Mouse (Mus musculus) cerebellum, adult 2 months (tissue): ENCODE results near the gene Ino80b. TPM values are rescaled to one million over a fixed set of nuclear protein-coding genes. Genes with fewer than 3 reads are reported as not detected.

ENCODE experiments used
- DNase-seq, 2 experiments: peaks; one replicate each; pipeline ENCODE4 v3.0.0; 2021
- H3K27ac ChIP-seq: fragments of 200-500 bp; 2 replicates; pipeline ENCODE4 v1.5.1; 2012; ENCODE audit warnings: low read length, control low read depth, inconsistent platforms; ENCODE audit not compliant: insufficient read depth
- H3K27me3 ChIP-seq: fragments of 200-500 bp; 2 replicates; pipeline ENCODE4 v1.6.1; 2012; ENCODE audit warnings: inconsistent platforms, mild to moderate bottlenecking, low read length, moderate library complexity; ENCODE audit not compliant: control insufficient read depth, insufficient read depth
- H3K4me1 ChIP-seq: fragments of 200-500 bp; 2 replicates; pipeline ENCODE4 v1.6.1; 2011; ENCODE audit warnings: low read length; ENCODE audit not compliant: control insufficient read depth, insufficient read depth
- H3K4me3 ChIP-seq: fragments of 200-500 bp; replicated peaks from 2 replicates; pipeline ENCODE3; 2011; ENCODE audit warnings: mild to moderate bottlenecking, low read depth, low read length, control low read depth; ENCODE audit not compliant: insufficient read depth
- CTCF ChIP-seq: fragments of 200-500 bp; IDR thresholded peaks from 2 replicates; pipeline ENCODE4 v1.5.1; 2011; ENCODE audit warnings: low read depth, mild to moderate bottlenecking, control low read depth, low read length, moderate library complexity, borderline replicate concordance; ENCODE audit not compliant: insufficient read depth
- POLR2A ChIP-seq: fragments of 200-500 bp; IDR thresholded peaks from 2 replicates; pipeline ENCODE4 v1.6.1; 2011; ENCODE audit warnings: low read length, control low read depth, borderline replicate concordance; ENCODE audit not compliant: insufficient read depth
- WGBS: fragments of 180-500 bp; shearing (Covaris S2); methylation state at CpG from one replicate; pipeline ENCODE4 v1.1.7; 2018; 5-methylcytosine and 5-hydroxymethylcytosine counted together
- polyA plus RNA-seq: library from polyadenylated mRNA; depleted of rRNA; stranded (reverse); fragments of >200 nt; gene quantifications from 2 replicates; pipeline ENCODE4 v1.2.3, GENCODE M21; 2012; rRNA removed

Gene Ino80b
- polyA plus RNA-seq: 25.1 and 25.3 TPM in 2 replicates

- 26% methylated on average over 5 of the region's 5 CpGs for WGBS
- Histone ChIP-seq H3K27me3 (no peaks in the 10 kb centered on the region), H3K4me1 (no peaks in the 10 kb centered on the region; the same call in 1 of the 2 replicates), H3K27ac (no peak within 1 kb of the TSS), H3K4me3 (peak within 1 kb of the TSS; percentile 95)
- TF ChIP-seq POLR2A (no peak), CTCF (no peak)
- DNase-seq: no peak
Measured at GRCm38 (mm10) chr6:83125331-83125730, at the start of gene Ino80b. Gene Ino80b, minus strand, starts transcription at chr6:83125431.

GRCm38 (mm10) chr6:83172240-83172920 lies 47.1 kb upstream of the Ino80b start:
- DNase-seq: peak; percentile 74 to 78
- WGBS: 23% methylated on average over 9 of the region's 9 CpGs
- Histone ChIP-seq H3K4me1 (peaks cover 33% of the 10 kb centered on the region), H3K27me3 (no peaks in the 10 kb centered on the region), H3K4me3 (peak overlapping the region; percentile 59), H3K27ac (peak overlapping the region; percentile 1)
- no peak for TF ChIP-seq CTCF
- peak; percentile 61; the same call in 1 of the 2 replicates for TF ChIP-seq POLR2A

- no peak overlapping the region for H3K4me3 ChIP-seq
- H3K27me3 ChIP-seq: no peaks in the 10 kb centered on the region
- WGBS: 50% methylated on average over 5 of the region's 5 CpGs
- TF ChIP-seq CTCF: no peak
- no peak for TF ChIP-seq POLR2A
- peaks cover 32% of the 10 kb centered on the region for H3K4me1 ChIP-seq
- no peak for DNase-seq
- H3K27ac ChIP-seq: no peak overlapping the region
Measured at GRCm38 (mm10) chr6:83171063-83171462, 45.8 kb upstream of the Ino80b start.

GRCm38 (mm10) chr6:83169872-83170271 lies 44.6 kb upstream of the Ino80b start:
- Histone ChIP-seq H3K4me3 (no peak overlapping the region), H3K27ac (no peak overlapping the region), H3K27me3 (no peaks in the 10 kb centered on the region), H3K4me1 (peaks cover 28% of the 10 kb centered on the region)
- no peak for DNase-seq
- TF ChIP-seq CTCF: no peak
- no peak for TF ChIP-seq POLR2A
- 68% methylated on average over 5 of the region's 5 CpGs for WGBS

- WGBS: under 1% methylated on average over 12 of the region's 12 CpGs
Measured at GRCm38 (mm10) chr6:83166243-83166630, 41.0 kb upstream of the Ino80b start.

GRCm38 (mm10) chr6:83165607-83166242 lies 40.5 kb upstream of the Ino80b start, which contains the start of gene Dctn1:
Gene Dctn1, plus strand, starts transcription at chr6:83165920.
- TF ChIP-seq CTCF (peak; percentile 71; the same call in 1 of the 2 replicates), POLR2A (peak; percentile 57)
- WGBS: under 1% methylated on average over 58 of the region's 58 CpGs
- H3K27ac ChIP-seq: peak within 1 kb of the TSS; percentile 84

More at GRCm38 (mm10) chr6:83166243-83166630, 41.0 kb upstream of the Ino80b start:
- no peaks in the 10 kb centered on the region for H3K27me3 ChIP-seq
- H3K27ac ChIP-seq: peak overlapping the region; percentile 16; the same call in 1 of the 2 replicates
- peaks cover 17% of the 10 kb centered on the region; the same call in 1 of the 2 replicates for H3K4me1 ChIP-seq
- TF ChIP-seq POLR2A (no peak), CTCF (no peak)
- peak overlapping the region; percentile 66 for H3K4me3 ChIP-seq
- no peak for DNase-seq

GRCm38 (mm10) chr6:83165026-83165606 lies 39.9 kb upstream of the Ino80b start:
- Histone ChIP-seq H3K4me3 (peak overlapping the region; percentile 49), H3K4me1 (peaks cover 13% of the 10 kb centered on the region; the same call in 1 of the 2 replicates), H3K27ac (no peak overlapping the region; the same call in 1 of the 2 replicates), H3K27me3 (no peaks in the 10 kb centered on the region)
- no peak for TF ChIP-seq CTCF
- no peak for TF ChIP-seq POLR2A
- DNase-seq: no peak
- 1% methylated on average over 6 of the region's 6 CpGs for WGBS

More at GRCm38 (mm10) chr6:83165607-83166242, 40.5 kb upstream of the Ino80b start, which contains the start of gene Dctn1:
- Histone ChIP-seq H3K27me3 (no peaks in the 10 kb centered on the region), H3K4me3 (peak within 1 kb of the TSS; percentile 66), H3K4me1 (peaks cover 13% of the 10 kb centered on the region; the same call in 1 of the 2 replicates)
- peak; percentile 94 to 97 for DNase-seq
